Mouse (Mus musculus) ES-E14 (cell line): ENCODE measurements at regions not wholly inside any gene's neighbourhood (a gene's known extent, or its start where the extent isn't known, plus 50 kb on each side); places are given as distances from the start of the nearest gene placed in this dataset.
A peak's percentile ranks its signal among the peaks of the same experiment; 100 is the strongest.

Experiments used
- DNase-seq: peaks from one replicate; pipeline ENCODE4 v3.0.0-alpha.2; 2013; ENCODE audit warnings: low read depth, low spot score
- H3K27ac ChIP-seq: 2 replicates; pipeline ENCODE4 v1.5.1; 2012; ENCODE audit warnings: low read depth, mild to moderate bottlenecking, low read length, moderate library complexity, mixed read lengths; ENCODE audit not compliant: poor library complexity, insufficient read depth, severe bottlenecking
- H3K36me3 ChIP-seq: 2 replicates; pipeline ENCODE4 v1.6.1; 2012; ENCODE audit warnings: mild to moderate bottlenecking, low read length, moderate library complexity, mixed read lengths; ENCODE audit not compliant: control insufficient read depth, poor library complexity, insufficient read depth, severe bottlenecking
- H3K4me1 ChIP-seq, 2 experiments: fragments of 150-350 bp in 1 of 2; sonication (generic) in 1 of 2; 2 replicates each; pipeline ENCODE4 v1.6.1; 2012; ENCODE audit warnings: low read length in 2 of 2, mild to moderate bottlenecking in 1 of 2, mixed read lengths in 1 of 2; ENCODE audit not compliant: control insufficient read depth in 2 of 2, insufficient read depth in 2 of 2, poor library complexity in 1 of 2
- H3K4me3 ChIP-seq, 2 experiments: fragments of 150-350 bp in 1 of 2; sonication (generic) in 1 of 2; 2 replicates each; pipeline ENCODE4 v1.5.1; 2012; ENCODE audit warnings: low read length in 2 of 2, low read depth in 1 of 2, mild to moderate bottlenecking in 1 of 2, mixed read lengths in 1 of 2; ENCODE audit not compliant: insufficient read depth in 1 of 2, poor library complexity in 1 of 2, severe bottlenecking in 1 of 2
- H3K9ac ChIP-seq: 2 replicates; pipeline ENCODE4 v1.6.1; 2012; ENCODE audit warnings: low read depth, mild to moderate bottlenecking, low read length, mixed read lengths; ENCODE audit not compliant: poor library complexity, insufficient read depth, severe bottlenecking
- H3K9me3 ChIP-seq: fragments of 150-350 bp; sonication (generic); 2 replicates; pipeline ENCODE4 v1.6.1; 2012; ENCODE audit warnings: low read depth, mild to moderate bottlenecking, low read length; ENCODE audit not compliant: control insufficient read depth, insufficient read depth
- CHD2 ChIP-seq: IDR thresholded peaks from 2 replicates; pipeline ENCODE4 v1.6.1; 2014; ENCODE audit warnings: mild to moderate bottlenecking, low read depth, low read length, inconsistent platforms
- HCFC1 ChIP-seq: IDR thresholded peaks from 2 replicates; pipeline ENCODE4 v1.6.1; 2012; ENCODE audit warnings: low read length, inconsistent platforms, borderline replicate concordance; ENCODE audit not compliant: insufficient read depth
- MAFK ChIP-seq: IDR thresholded peaks from 2 replicates; pipeline ENCODE4 v1.6.1; 2014; ENCODE audit warnings: mild to moderate bottlenecking, low read depth, low read length, inconsistent platforms; ENCODE audit not compliant: insufficient read depth
- ZC3H11A ChIP-seq: IDR thresholded peaks from 2 replicates; pipeline ENCODE4 v1.6.1; 2012; ENCODE audit warnings: low read depth, mild to moderate bottlenecking, inconsistent platforms, low read length, borderline replicate concordance
- ZNF384 ChIP-seq: IDR thresholded peaks from 2 replicates; pipeline ENCODE4 v1.6.1; 2012; ENCODE audit warnings: low read depth, low read length, inconsistent platforms
- in situ Hi-C, 2 experiments: fragments of 600-800 bp; cut with MboI; formaldehyde crosslinking; loops; one replicate each; pipeline ENCODE4 v1.15.1; 2025; ENCODE audit warnings: low sequenced_read_pairs in 2 of 2, inconsistent platforms in 1 of 2; ENCODE audit not compliant: unreplicated experiment in 2 of 2

- in situ Hi-C loops = no loop called here
- peak overlapping the region; percentile 79 for H3K27ac ChIP-seq
- no peaks in the 10 kb centered on the region for H3K9me3 ChIP-seq
- H3K4me3 ChIP-seq = no peak overlapping the region; a peak in 1 of 4 replicates
- peaks cover 6 to 27% of the 10 kb centered on the region in 2 experiments; a peak in 3 of 4 replicates for H3K4me1 ChIP-seq
- DNase-seq = no peak
- no peak for TF ChIP-seq ZNF384
- TF ChIP-seq ZC3H11A = no peak
- no peak for TF ChIP-seq HCFC1
- TF ChIP-seq CHD2 = no peak
- no peak for TF ChIP-seq MAFK
- H3K9ac ChIP-seq = no peak overlapping the region
- H3K36me3 ChIP-seq = no peaks in the 10 kb centered on the region
These were observed 160.8 kb downstream of the Rpl14 start for GRCm38 (mm10) chr9:120731952-120732622.

- peak; percentile 63 for DNase-seq
- no peak overlapping the region; a peak in 1 of 4 replicates for H3K4me3 ChIP-seq
These were observed 161.5 kb downstream of the Rpl14 start for GRCm38 (mm10) chr9:120732650-120733293.

GRCm38 (mm10) chr9:120733681-120734465 is 162.6 kb downstream of the Rpl14 start:
- DNase-seq = no peak
- peaks cover 6 to 27% of the 10 kb centered on the region in 2 experiments; a peak in 3 of 4 replicates for H3K4me1 ChIP-seq
- H3K36me3 ChIP-seq = no peaks in the 10 kb centered on the region
- no peaks in the 10 kb centered on the region for H3K9me3 ChIP-seq
- in situ Hi-C loops = no loop called here
- no peak overlapping the region for H3K4me3 ChIP-seq
- H3K27ac ChIP-seq = peak overlapping the region; percentile 79; the same call in 1 of the 2 replicates
- no peak overlapping the region for H3K9ac ChIP-seq
- no peak for TF ChIP-seq ZC3H11A
- TF ChIP-seq CHD2 = no peak
- TF ChIP-seq HCFC1 = no peak
- no peak for TF ChIP-seq ZNF384
- TF ChIP-seq MAFK = no peak

More at GRCm38 (mm10) chr9:120732650-120733293, 161.5 kb downstream of the Rpl14 start:
- in situ Hi-C loops = no loop called here
- Histone ChIP-seq H3K27ac (peak overlapping the region; percentile 79), H3K9me3 (no peaks in the 10 kb centered on the region), H3K4me1 (peaks cover 6 to 27% of the 10 kb centered on the region in 2 experiments; a peak in 3 of 4 replicates), H3K9ac (peak overlapping the region; percentile 6; the same call in 1 of the 2 replicates), H3K36me3 (no peaks in the 10 kb centered on the region)
- TF ChIP-seq ZNF384 (no peak), MAFK (no peak), HCFC1 (no peak), CHD2 (no peak), ZC3H11A (no peak)

GRCm38 (mm10) chr9:120735217-120735616 is 164.0 kb downstream of the Rpl14 start:
- H3K9ac ChIP-seq = no peak overlapping the region
- no peak overlapping the region for H3K27ac ChIP-seq
- peaks cover 6 to 34% of the 10 kb centered on the region in 2 experiments; a peak in 3 of 4 replicates for H3K4me1 ChIP-seq
- TF ChIP-seq MAFK (no peak), ZC3H11A (no peak), HCFC1 (no peak)
- DNase-seq = no peak
- in situ Hi-C loops = no loop called here
- H3K9me3 ChIP-seq = no peaks in the 10 kb centered on the region
- no peak overlapping the region for H3K4me3 ChIP-seq
- H3K36me3 ChIP-seq = no peaks in the 10 kb centered on the region
